Mouse (Mus musculus): ENCODE results near the gene Zeb2. TPM values are rescaled to one million over a fixed set of nuclear protein-coding genes. Genes with fewer than 3 reads are reported as not detected.
A peak's percentile ranks its signal among the peaks of the same experiment; 100 is the strongest.

The Zeb2 gene
- total RNA-seq, 1 experiment from 2014 or later, result 158 TPM

DNA sequence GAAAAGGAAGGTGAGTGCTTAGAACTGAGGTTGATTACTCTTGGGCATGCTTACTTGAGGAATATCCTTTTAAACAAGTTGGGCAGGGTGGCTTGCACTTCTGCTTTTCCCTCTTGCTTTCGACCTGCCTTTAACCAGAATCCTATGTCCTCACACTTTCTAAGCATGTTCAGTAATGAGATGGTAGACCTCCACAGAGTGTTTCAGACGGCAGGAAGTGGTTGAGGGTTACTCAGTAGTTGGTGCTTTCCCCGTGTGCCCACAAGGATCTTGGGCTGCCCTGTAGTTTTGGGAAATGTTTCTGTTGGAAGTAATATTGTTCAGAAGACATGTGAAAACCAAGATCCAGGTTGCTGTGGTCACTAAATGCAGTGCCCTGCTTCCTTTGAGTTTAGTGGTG, 135.5 kb downstream of the Zeb2 start:
- DNase-seq, result no peak

GRCm38 (mm10) chr2:44979042-44979721, 138.0 kb downstream of the Zeb2 start:
- no peak for DNase-seq

DNA sequence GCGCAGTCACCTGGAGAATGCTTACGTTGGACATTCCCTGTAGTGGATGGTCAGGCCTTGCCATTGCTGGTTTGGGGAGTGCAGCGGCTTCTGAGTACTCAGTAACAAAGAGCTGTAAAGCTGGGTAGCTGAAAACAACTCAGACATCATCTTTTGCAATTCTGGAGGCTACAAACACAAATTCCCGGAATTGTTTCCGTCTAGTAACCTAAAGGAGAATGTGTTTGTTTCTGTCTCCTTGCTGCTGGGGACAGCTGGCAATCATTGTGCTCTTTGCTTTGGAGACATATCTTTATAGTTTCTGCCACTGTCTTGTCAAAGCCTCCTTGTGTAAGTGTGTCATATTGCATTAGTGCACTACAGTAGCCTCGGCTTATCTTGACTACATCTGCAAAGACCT, 139.2 kb downstream of the Zeb2 start:
- DNase-seq, result no peak

GRCm38 (mm10) chr2:44977556-44977955, 139.6 kb downstream of the Zeb2 start:
- DNase-seq, result no peak

DNA sequence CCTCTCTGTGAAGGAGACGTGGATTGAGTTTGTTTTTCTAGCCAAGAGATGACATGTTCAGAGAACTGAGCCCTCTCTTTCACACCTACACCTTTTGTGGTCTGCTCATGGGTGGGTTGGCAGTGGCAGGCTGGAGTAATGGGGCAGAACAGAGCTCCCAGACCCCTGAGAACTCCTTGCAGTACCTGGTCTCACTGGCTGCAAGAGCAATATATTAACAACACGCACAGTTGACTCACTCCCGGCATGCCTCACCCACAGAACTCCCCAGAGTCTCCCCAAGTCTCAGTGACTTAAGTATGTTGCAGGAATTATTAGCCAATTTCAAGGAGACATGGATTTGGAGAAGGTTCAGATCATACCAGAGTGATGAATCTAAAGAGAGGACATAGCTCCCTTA, 140.1 kb downstream of the Zeb2 start:
- no peak for DNase-seq

DNA sequence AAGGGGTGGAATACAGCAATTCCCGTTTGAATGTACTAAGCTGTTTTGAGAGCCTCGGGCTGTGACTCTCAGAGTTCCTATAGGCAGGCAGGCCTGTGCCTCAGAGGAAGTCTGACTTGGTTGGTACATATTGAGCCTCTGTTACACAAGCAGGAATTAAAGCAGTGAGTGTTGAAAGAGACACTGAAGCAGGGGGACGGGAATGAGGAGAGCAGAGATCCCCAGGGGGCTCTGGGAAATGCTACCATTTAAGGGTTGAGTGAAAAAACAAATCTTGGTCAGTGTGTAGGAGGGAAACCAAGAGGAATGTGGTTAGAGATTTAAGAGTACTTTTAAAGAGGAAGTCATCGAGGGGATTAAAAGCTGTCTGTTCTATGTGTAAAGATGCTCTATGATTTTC, 140.7 kb downstream of the Zeb2 start:
- DNase-seq, result peak; percentile 16

DNA sequence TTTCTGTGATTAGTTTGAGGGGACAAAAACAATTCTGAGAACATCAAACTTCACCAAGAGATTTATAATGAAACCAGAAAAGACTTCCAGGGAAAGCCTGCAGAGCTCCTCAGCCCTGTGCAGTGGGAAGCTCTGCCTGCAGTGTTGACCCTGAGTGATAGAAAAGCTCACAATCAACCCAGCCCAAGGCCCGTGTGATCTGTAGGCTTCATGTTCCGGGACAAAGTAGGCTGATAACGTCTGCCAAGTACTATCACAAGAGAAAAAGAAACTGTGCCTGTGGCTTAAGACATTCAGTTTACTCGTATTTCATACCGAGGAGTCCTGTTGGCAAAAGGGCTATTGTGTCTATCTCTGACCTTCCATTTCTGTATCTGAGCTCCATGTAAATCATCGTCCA, 143.4 kb downstream of the Zeb2 start:
- no peak for DNase-seq

DNA sequence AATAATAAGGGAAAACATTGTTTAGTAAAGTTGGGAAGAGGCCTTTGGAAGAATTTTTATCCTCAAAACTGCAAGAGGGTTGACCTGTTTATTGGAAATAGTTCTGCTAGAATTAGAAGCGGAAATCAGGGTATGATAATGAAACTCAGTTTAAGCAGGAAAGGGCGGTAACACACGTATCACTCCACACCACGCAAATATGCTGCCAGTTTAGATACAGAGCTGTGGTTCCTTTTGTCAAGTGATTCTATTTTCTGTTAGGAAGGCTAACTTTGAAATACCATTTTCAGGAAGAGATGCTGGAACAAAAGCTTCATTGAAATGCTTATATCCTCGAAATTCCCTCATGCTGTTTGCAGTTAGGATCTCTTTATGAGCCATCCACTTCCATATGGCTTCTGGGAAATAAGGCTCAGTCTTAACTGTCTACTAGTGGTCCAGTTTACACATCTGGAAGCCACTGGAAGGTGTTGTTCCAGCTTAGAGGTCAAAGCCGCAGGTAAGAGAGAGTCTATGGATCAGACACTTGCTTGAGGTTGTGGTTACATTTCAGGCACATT, 147.0 kb downstream of the Zeb2 start:
- no peak for DNase-seq

GRCm38 (mm10) chr2:44969640-44970039, 147.6 kb downstream of the Zeb2 start:
- DNase-seq, result no peak

DNA sequence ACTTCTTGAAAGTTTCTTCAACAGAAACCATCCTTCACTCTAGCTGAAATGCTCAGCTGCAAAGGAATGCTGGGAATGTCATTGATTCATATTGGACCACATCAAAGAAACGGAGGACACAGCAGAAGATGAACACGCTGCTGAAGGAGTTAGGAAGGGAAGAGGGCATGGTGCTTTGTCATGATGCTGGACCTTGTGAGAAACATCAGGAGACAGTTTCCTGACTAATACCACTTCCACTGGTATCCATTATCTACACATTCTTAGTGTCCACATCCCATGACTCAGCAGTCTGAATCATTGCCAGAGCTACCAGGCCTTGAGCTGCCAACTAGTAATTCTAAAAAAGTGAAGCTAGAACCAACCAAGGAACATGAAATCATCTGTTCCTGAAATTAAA, 148.0 kb downstream of the Zeb2 start:
- DNase-seq, result peak; percentile 88

DNA sequence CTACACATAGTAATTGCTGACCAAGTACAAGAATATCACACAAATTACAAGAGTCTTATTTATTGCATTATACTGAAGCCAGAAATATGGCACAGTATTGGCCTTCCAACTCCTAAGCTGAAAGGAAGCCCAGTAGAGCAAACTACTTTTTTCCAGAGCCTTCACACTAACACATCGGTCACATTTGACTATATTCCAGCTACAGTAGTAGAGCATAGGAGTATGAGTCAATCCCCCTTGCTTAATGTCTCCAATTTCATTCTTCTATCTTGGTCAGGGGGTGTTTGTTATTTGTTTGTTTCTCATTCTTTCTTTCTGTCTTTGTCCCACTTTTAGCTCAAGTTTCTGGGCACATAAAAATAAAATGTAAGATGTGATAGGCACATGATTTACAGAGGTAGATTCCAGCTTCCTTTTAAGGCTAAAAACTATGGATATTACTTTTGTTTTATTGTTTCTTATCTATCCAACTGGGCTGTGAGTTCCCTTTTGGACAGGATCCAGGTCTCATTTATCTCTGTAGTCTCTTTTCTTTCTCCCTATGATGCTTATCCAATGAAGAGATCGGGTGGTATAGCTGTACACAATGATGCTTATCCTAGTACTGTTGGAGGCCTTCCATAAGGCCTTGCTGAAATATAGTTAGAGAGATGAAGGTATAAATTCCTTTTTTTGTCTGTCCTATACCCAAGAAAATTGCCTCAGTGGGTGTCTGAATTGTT, 151.2 kb downstream of the Zeb2 start:
- DNase-seq, result no peak

GRCm38 (mm10) chr2:44962620-44963019, 154.6 kb downstream of the Zeb2 start:
- DNase-seq, result no peak

- DNase-seq, result no peak
These were observed 156.0 kb downstream of the Zeb2 start for GRCm38 (mm10) chr2:44961192-44961591.

DNA sequence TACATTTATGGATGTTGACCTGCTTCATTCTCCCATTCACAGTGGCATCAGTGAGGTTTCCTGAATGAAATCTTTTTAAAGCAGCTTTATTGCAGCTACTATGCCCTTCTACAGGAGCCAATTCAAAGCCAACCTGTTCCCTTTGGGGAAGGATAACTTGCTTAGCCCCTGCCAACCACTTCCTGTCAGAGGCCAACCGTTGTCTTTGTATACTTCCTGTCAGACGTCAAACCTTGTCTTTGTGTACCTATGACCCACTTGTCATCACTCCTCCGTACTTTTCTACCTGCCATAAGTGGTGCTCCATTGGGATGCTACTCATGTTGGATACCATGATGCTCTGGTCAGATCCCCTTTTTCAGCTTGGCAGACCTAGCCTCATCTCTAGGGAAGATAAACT, 156.6 kb downstream of the Zeb2 start:
- no peak for DNase-seq

GRCm38 (mm10) chr2:44957329-44957797, 159.8 kb downstream of the Zeb2 start:
- no peak for DNase-seq

- peak; percentile 8 for DNase-seq
These were observed 161.0 kb downstream of the Zeb2 start for GRCm38 (mm10) chr2:44956232-44956631.

DNA sequence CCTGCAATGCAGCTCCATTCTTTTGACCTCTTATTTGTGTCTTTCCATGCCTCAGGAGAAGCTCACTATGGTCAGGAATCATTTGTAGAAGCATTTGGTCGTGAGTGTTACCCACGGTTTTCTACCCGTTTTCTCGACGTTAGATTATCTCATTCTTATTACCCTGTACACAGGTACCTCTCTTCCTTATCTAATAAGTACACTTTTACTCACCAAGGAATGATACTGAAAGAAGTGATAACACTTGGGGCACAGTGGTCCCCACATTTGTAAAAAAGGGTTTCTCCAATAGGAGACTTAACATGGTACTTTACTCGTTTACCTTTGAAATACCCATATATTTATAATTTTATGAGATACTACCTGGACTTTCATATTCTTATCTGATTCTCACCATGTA, 161.7 kb downstream of the Zeb2 start:
- DNase-seq, result no peak

- DNase-seq, result no peak
These were observed 163.0 kb downstream of the Zeb2 start for GRCm38 (mm10) chr2:44954180-44954579.

DNA sequence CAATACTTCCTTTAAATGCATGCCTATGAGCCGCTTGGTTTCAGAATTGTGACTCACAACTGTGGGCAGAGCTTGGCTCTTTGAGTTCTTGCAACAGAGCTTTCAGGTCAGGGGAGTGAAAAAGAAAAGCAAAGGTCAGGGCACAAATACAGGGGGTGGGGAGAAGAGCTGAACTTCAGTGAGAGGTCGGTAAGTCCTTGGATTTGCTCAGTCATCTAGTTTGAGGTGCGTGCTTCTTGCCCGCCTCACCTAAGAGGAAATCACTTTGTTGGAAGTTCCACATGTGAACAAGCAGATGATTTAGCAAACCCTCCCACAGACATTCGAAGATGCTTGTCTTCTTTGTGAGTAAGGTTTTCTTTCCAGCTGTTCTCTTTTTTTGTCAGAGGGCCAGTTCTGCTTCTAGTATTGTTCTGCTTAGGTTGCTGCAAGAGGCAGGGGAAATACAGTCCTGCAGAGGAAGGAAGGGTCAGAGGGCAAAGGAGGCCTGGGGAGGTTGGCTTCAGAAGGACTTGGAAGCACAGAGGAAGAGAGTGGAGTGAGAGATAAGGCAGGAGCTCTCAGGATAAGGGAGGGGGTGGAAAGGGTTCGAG, 164.3 kb downstream of the Zeb2 start:
- DNase-seq, result peak; percentile 56

DNA sequence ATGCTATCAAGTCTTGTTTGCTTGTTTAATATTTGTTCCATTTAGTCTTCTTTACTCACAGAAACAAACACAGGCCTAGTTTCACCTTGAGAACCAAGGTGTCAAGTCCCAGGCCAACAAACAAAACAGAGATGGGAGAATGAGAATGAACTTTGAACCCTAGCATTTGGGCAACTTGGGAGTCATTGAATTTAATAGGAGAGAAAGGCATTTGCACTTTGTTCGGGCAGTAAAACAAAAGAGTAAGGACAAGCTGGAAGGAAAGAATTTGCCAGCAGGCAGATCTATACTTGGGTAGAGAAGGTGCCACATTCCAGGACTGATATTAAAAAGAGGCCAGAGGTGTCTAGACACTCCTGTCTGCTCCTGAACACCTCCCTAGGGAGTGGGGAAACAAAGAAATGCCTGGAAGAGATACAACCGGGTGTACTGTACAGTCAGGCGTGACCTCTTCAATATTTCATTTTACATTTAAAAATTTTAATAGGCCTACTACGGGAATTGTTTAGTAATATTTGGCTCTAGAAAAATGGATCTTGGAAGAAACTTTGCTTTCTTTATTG, 165.5 kb downstream of the Zeb2 start:
- DNase-seq, result no peak

DNA sequence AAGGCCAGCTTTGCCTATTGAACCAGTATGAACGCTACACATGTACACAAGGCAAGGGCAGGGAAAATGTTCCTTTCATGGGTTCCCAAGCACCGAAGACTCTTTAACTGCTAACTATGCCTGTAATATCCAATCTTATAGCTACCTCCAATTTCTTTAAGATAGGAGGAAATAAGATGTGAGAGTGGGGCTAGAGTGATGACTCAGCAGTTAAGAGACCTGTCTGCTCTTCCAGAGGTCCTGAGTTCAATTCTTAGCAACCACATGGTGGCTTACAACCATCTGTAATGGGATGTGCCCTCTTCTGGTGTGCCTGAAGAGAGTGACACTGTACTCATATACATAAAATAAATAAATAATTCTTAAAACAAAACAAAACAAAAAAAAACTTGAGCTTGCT, 172.5 kb downstream of the Zeb2 start:
- DNase-seq, result no peak

Measured in adrenal gland, postnatal 14 days (tissue).